Mouse (Mus musculus): ENCODE measurements at regions not wholly inside any gene's neighbourhood (a gene's known extent, or its start where the extent isn't known, plus 50 kb on each side); places are given as distances from the start of the nearest gene placed in this dataset.

DNA sequence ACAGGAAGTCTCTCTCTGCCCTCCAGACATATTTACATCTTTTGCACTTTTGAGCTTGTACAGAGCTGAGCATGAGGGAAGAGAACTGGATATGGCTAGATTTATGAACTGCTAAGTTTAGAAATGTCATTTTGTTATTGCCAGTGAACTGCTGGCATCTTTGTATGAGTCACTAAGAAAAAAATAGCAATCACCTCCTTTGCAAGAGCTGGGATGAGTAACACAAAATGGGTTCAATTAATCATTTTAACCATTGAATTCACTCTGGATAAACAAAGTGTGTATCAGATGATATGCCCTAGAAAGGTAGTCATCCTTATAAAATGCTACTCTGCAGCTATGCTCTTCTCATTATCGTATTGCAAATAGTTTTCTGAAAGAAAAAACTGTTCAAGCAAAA lies 214.7 kb upstream of the Zfp352 start:
- no peaks in the 10 kb centered on the region for H3K36me3 ChIP-seq
- no peak overlapping the region for H3K27ac ChIP-seq (replicated peaks)
- no peak overlapping the region for H3K4me3 ChIP-seq
- H3K27me3 ChIP-seq, result no peaks in the 10 kb centered on the region
- 83% methylated on average over 1 of the region's 1 CpGs for whole genome bisulfite sequencing
- no peaks in the 10 kb centered on the region for H3K9me3 ChIP-seq
- no peaks in the 10 kb centered on the region for H3K4me1 ChIP-seq
- no peak for ATAC-seq (ENCODE audit: low FRiP score, low read depth)
- H3K4me2 ChIP-seq (replicated peaks), result no peak overlapping the region
- H3K9ac ChIP-seq (replicated peaks), result no peak overlapping the region

DNA sequence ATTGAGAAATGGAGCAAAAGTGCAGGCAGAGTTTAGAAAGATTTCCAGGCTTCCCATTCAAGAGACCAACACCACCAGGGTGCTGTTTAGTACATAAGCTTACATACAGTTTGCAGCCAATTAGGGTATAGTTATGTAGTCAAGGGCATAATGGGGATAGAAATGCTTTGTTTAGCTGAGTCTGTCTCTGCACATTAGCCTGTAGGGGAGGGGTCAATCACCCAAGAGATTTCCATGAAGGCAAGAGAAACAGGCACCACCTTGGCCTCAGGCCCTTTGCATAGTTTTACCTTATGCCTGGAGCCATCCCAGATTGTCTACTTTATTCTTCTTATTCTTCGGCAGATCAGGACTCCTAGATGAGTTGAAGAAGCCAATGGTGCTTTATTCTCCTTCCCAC lies 205.9 kb upstream of the Zfp352 start:
- Histone ChIP-seq H3K4me2 (replicated peaks) (no peak overlapping the region), H3K27me3 (no peaks in the 10 kb centered on the region), H3K4me1 (no peaks in the 10 kb centered on the region), H3K27ac (replicated peaks) (no peak overlapping the region), H3K9ac (replicated peaks) (no peak overlapping the region), H3K9me3 (no peaks in the 10 kb centered on the region), H3K4me3 (no peak overlapping the region), H3K36me3 (no peaks in the 10 kb centered on the region)
- no peak for ATAC-seq (ENCODE audit: low FRiP score, low read depth)
- 89% methylated on average over 1 of the region's 1 CpGs for WGBS

DNA sequence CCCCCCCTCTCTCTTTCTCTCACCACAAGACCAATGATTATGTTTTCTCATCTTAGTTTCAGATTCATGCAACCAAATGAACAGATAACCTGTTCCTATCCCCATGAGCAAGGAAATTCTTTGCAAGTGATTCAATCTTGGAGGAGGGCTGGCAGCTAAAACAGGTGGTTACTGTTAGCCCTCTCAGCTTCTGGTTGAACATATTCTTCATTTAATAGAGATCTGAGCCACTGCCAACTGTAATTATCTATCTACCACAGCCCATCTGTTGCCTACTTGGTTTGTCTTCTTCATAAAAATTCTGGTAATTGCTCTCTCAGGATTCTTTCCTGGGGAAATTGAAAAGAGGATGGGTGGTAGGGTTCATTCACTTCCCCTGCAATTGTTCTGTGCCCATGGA lies 204.4 kb upstream of the Zfp352 start:
- no peak overlapping the region for H3K9ac ChIP-seq (replicated peaks)
- no peak for ATAC-seq (ENCODE audit: low FRiP score, low read depth)
- no peak overlapping the region for H3K4me2 ChIP-seq (replicated peaks)
- H3K27me3 ChIP-seq, result no peaks in the 10 kb centered on the region
- H3K36me3 ChIP-seq, result no peaks in the 10 kb centered on the region
- no peak overlapping the region for H3K27ac ChIP-seq (replicated peaks)
- no peak overlapping the region for H3K4me3 ChIP-seq
- H3K4me1 ChIP-seq, result no peaks in the 10 kb centered on the region
- no peaks in the 10 kb centered on the region for H3K9me3 ChIP-seq

Data from midbrain, embryonic 12.5 days (tissue).